ENCODE assay signal across 8 mouse cellular contexts in genomic region chr1:41652646-41653427, GRCm38 (mm10).
DNase-seq lines count a peak whose midpoint lies in the region; ATAC-seq lines count a peak whose summit lies in the region.

No protein-coding gene starts in this region.

- H3K9ac ChIP-seq in heart, embryonic 11.5 days (ENCODE audit: low read depth, low read length) = no peak overlapping the region
- H3K9ac ChIP-seq in limb, embryonic 13.5 days = no peak overlapping the region
- no peak overlapping the region for H3K9ac ChIP-seq in neural tube, embryonic 15.5 days (replicated peaks)

- intact Hi-C loops in gastrocnemius, postnatal 14 days (cut with DNase I; ENCODE audit: low total_unique reads) = no loop called here

- DNase-seq in heart, adult 11 months = peak; percentile 94
- DNase-seq in embryo, embryonic 10.5 days (ENCODE audit: low spot score) = peak; percentile 68
- peak; percentile 36 for DNase-seq in gastrocnemius, postnatal 14 days
- DNase-seq in kidney, adult 9 months = peak; percentile 66
- DNase-seq in thymus, postnatal 14 days = no peak

- WGBS in heart, embryonic 11.5 days (ENCODE audit: insufficient replicate concordance) = 48% methylated on average over 8 of the region's 8 CpGs
- 33% methylated on average over 8 of the region's 8 CpGs for WGBS in limb, embryonic 13.5 days
- 44% methylated on average over 8 of the region's 8 CpGs for WGBS in neural tube, embryonic 15.5 days

- no peak overlapping the region for H3K4me2 ChIP-seq in heart, embryonic 11.5 days
- peak overlapping the region; percentile 46 for H3K4me2 ChIP-seq in limb, embryonic 13.5 days (replicated peaks)
- H3K4me2 ChIP-seq in neural tube, embryonic 15.5 days = peak overlapping the region; percentile 34

- H3K9me3 ChIP-seq in heart, embryonic 11.5 days (replicated peaks; ENCODE audit: control insufficient read depth, low read length) = no peaks in the 10 kb centered on the region
- no peaks in the 10 kb centered on the region for H3K9me3 ChIP-seq in limb, embryonic 13.5 days
- no peaks in the 10 kb centered on the region for H3K9me3 ChIP-seq in neural tube, embryonic 15.5 days (replicated peaks)

- H3K36me3 ChIP-seq in heart, embryonic 11.5 days (ENCODE audit: control insufficient read depth, insufficient read depth, low read length) = no peaks in the 10 kb centered on the region
- no peaks in the 10 kb centered on the region for H3K36me3 ChIP-seq in limb, embryonic 13.5 days
- H3K36me3 ChIP-seq in neural tube, embryonic 15.5 days = no peaks in the 10 kb centered on the region

- ATAC-seq in heart, embryonic 11.5 days (replicated peaks; ENCODE audit: insufficient number of reproducible peaks, low FRiP score, low TSS enrichment) = no peak
- ATAC-seq in limb, embryonic 13.5 days (ENCODE audit: low FRiP score, low read depth) = peak; percentile 77; the same call in 1 of the 2 replicates
- peak; percentile 83; the same call in 1 of the 2 replicates for ATAC-seq in neural tube, embryonic 15.5 days (ENCODE audit: low FRiP score)

- no peak overlapping the region for H3K27ac ChIP-seq in heart, embryonic 11.5 days (ENCODE audit: low read depth, low read length)
- H3K27ac ChIP-seq in limb, embryonic 13.5 days = no peak overlapping the region
- H3K27ac ChIP-seq in neural tube, embryonic 15.5 days (replicated peaks) = no peak overlapping the region

- no peaks in the 10 kb centered on the region for H3K4me1 ChIP-seq in heart, embryonic 11.5 days (ENCODE audit: control insufficient read depth, insufficient read depth, low read length)
- peaks cover 15% of the 10 kb centered on the region for H3K4me1 ChIP-seq in limb, embryonic 13.5 days
- peaks cover 16% of the 10 kb centered on the region for H3K4me1 ChIP-seq in neural tube, embryonic 15.5 days

- no peak overlapping the region for H3K4me3 ChIP-seq in heart, embryonic 11.5 days (ENCODE audit: low read depth, low read length)
- H3K4me3 ChIP-seq in limb, embryonic 13.5 days = 0 out of 2 replicates have a peak overlapping the region, but pooled peaks have one; percentile 5
- H3K4me3 ChIP-seq in neural tube, embryonic 15.5 days (replicated peaks) = no peak overlapping the region

- H3K27me3 ChIP-seq in heart, embryonic 11.5 days (ENCODE audit: control insufficient read depth, insufficient read depth, low read length) = no peaks in the 10 kb centered on the region
- H3K27me3 ChIP-seq in limb, embryonic 13.5 days = no peaks in the 10 kb centered on the region
- no peaks in the 10 kb centered on the region for H3K27me3 ChIP-seq in neural tube, embryonic 15.5 days (replicated peaks)
